8 mouse cellular contexts compared by ENCODE assay signal in genomic region chr17:66076934-66077333, GRCm38 (mm10). TPM values are rescaled to one million over a fixed set of nuclear protein-coding genes. Genes with fewer than 3 reads are reported as not detected.
DNase-seq lines count a peak whose midpoint lies in the region; ATAC-seq lines count a peak whose summit lies in the region.

Gene Ankrd12 (minus strand): TSS chr17:66077089.

- H3K4me1 ChIP-seq in intestine, embryonic 14.5 days (replicated peaks; ENCODE audit: control insufficient read depth, insufficient read depth, low read length): peaks cover 13% of the 10 kb centered on the region

- peak within 1 kb of the TSS; percentile 88 for H3K27ac ChIP-seq in intestine, embryonic 14.5 days (ENCODE audit: low read depth)

- intact Hi-C loops in gastrocnemius, postnatal 14 days (cut with DNase I; ENCODE audit: low total_unique reads): no loop called here
- intact Hi-C loops in left cerebral cortex, postnatal 10 days (cut with DNase I): loop anchor here (10.0 kb wide), 1 partner anchor 212 kb away; no protein-coding TSS in a partner anchor

- H3K27me3 ChIP-seq in intestine, embryonic 14.5 days (replicated peaks; ENCODE audit: control insufficient read depth, insufficient read depth, low read length): no peaks in the 10 kb centered on the region

- H3K4me3 ChIP-seq in intestine, embryonic 14.5 days (ENCODE audit: low read depth, low read length): peak within 1 kb of the TSS; percentile 79

- peak; percentile 96 to 97 for DNase-seq in adrenal gland, adult 18-20 months (ENCODE audit: low spot score in 2 of 2)
- DNase-seq in embryo, embryonic 10.5 days (ENCODE audit: low spot score): peak; percentile 93
- peak; percentile 95 for DNase-seq in gastrocnemius, postnatal 14 days
- DNase-seq in intestine, embryonic 14.5 days (ENCODE audit: low spot score): peak; percentile 95
- peak; percentile 93 to 97 for DNase-seq in left cerebral cortex, postnatal 10 days (ENCODE audit: extremely low spot score in 1 of 2, low spot score in 2 of 2)
- DNase-seq in right cerebral cortex, postnatal 10 days (ENCODE audit: low spot score in 2 of 2): peak; percentile 97 to 98
- peak; percentile 95 for DNase-seq in urinary bladder, postnatal 14 days (ENCODE audit: low spot score)

- peaks cover 32% of the 10 kb centered on the region for H3K36me3 ChIP-seq in intestine, embryonic 14.5 days (ENCODE audit: control insufficient read depth, insufficient read depth, low read length)

- H3K9ac ChIP-seq in intestine, embryonic 14.5 days (ENCODE audit: low read length): peak within 1 kb of the TSS; percentile 65

- H3K9me3 ChIP-seq in intestine, embryonic 14.5 days (ENCODE audit: control insufficient read depth, low read length): no peaks in the 10 kb centered on the region

- under 1% methylated on average over 53 of the region's 53 CpGs for WGBS in intestine, embryonic 14.5 days

- H3K4me2 ChIP-seq in intestine, embryonic 14.5 days (ENCODE audit: low read length): peak within 1 kb of the TSS; percentile 83

- ATAC-seq in intestine, embryonic 14.5 days (replicated peaks; ENCODE audit: low FRiP score, low TSS enrichment, low read depth): peak; percentile 97
- peak; percentile 70 for ATAC-seq in megakaryocyte progenitor cell, adult 5-6 weeks (replicated peaks; ENCODE audit: poor library complexity)

RNA-seq across cellular contexts. Expression of gene Ankrd12, which starts in this region (rescaled TPM):
- 10 to 100 TPM; 25.2 to 32.1 TPM for total RNA-seq in adrenal gland, adult 18-20 months (2021)
- 10 to 100 TPM; 10.6 TPM for total RNA-seq in gastrocnemius, postnatal 14 days (2021)
- polyA plus RNA-seq in intestine, embryonic 14.5 days (2014; fragmentation: Nextera tagmentation; extraction: Ambion mirVana): 21.2 and 24.7 TPM in 2 replicates
- total RNA-seq in left cerebral cortex, postnatal 10 days (2021): 100 to 1,000 TPM; 110 to 119 TPM
- total RNA-seq in megakaryocyte progenitor cell, adult 5-6 weeks (2015): 52.8 and 60.3 TPM in 2 replicates
- 48.1 and 73.1 TPM in 2 replicates for total RNA-seq in megakaryocyte progenitor cell, adult 5-6 weeks (2017)

Comparison
In these comparisons a context has a peak if more than half of its experiments do, and no peak if none do; other contexts are left out.
1. Peak in every context shown above with its lines: DNase-seq, ATAC-seq, H3K4me3 ChIP-seq and H3K27ac ChIP-seq.